Mouse (Mus musculus) adrenal gland, postnatal 36 days (tissue): ENCODE data around the gene Bdp1. TPM values are rescaled to one million over a fixed set of nuclear protein-coding genes. Genes with fewer than 3 reads are reported as not detected.
"Not testable (repeated sequence)": the region's sequence is repeated elsewhere in the genome, so short reads cannot be mapped to it uniquely, and the experiment has no call there.

Experiments
- DNase-seq, 2 experiments: peaks; one replicate each; pipeline ENCODE4 v3.0.0; 2021; ENCODE audit warnings: mixed read lengths in 1 of 2
- long read RNA-seq, 2 experiments: library from polyadenylated mRNA; stranded (forward); transcript quantifications; one replicate each; pipeline ENCODE4 v2.0.0; 2021; ENCODE audit warnings: borderline sequencing depth in 2 of 2
- total RNA-seq, 2 experiments: library from RNA; stranded (reverse); gene quantifications; 2 replicates each; pipeline ENCODE4 v1.2.3; 2021

The Bdp1 gene
- total RNA-seq: 10 to 100 TPM; 25.4 to 38.1 TPM
- long read RNA-seq, experiment 1, partial matches to known transcripts: 2 of 4 reads
- long read RNA-seq, experiment 1, other reads (novel, unspliced or antisense): 2 of 4 reads
- long read RNA-seq, experiment 2: 0 reads

GRCm38 (mm10) chr13:100103748-100104254, at the start of gene Bdp1:
Gene Bdp1, minus strand, starts transcription at chr13:100104070.
- peak; percentile 95 for DNase-seq

GRCm38 (mm10) chr13:100152659-100153058, 48.8 kb upstream of the Bdp1 start:
- no peak for DNase-seq

GRCm38 (mm10) chr13:100141646-100142314, 37.9 kb upstream of the Bdp1 start:
- DNase-seq: no peak

- no peak for DNase-seq
Measured at GRCm38 (mm10) chr13:100125258-100125643, 21.4 kb upstream of the Bdp1 start.

GRCm38 (mm10) chr13:100124423-100125257, 20.8 kb upstream of the Bdp1 start, which contains the start of gene Smn1:
Gene Smn1, plus strand, starts transcription at chr13:100124852.
- DNase-seq: peak; percentile 96

GRCm38 (mm10) chr13:100123970-100124369, 20.1 kb upstream of the Bdp1 start:
- no peak for DNase-seq

- no peak for DNase-seq
Measured at GRCm38 (mm10) chr13:100112218-100112972, 8.5 kb upstream of the Bdp1 start.

GRCm38 (mm10) chr13:100107652-100108472, 4.0 kb upstream of the Bdp1 start, which contains the start of gene Serf1:
Gene Serf1, plus strand, starts transcription at chr13:100108012.
- DNase-seq: peak; percentile 90 to 92

- DNase-seq: no peak
Measured at GRCm38 (mm10) chr13:100103052-100103658, 715 bp downstream of the Bdp1 start.

- DNase-seq: no peak
Measured at GRCm38 (mm10) chr13:100098808-100099207, 5.1 kb downstream of the Bdp1 start.

- no peak for DNase-seq
Measured at GRCm38 (mm10) chr13:100071473-100071872, 32.4 kb downstream of the Bdp1 start.

- no peak for DNase-seq
Measured at GRCm38 (mm10) chr13:100067821-100068220, 36.0 kb downstream of the Bdp1 start.

- no peak for DNase-seq
Measured at GRCm38 (mm10) chr13:100063936-100064335, 39.9 kb downstream of the Bdp1 start.

- DNase-seq: not testable (repeated sequence)
Measured at GRCm38 (mm10) chr13:100057738-100058137, 46.1 kb downstream of the Bdp1 start.

- DNase-seq: no peak
Measured at GRCm38 (mm10) chr13:100026013-100026412, 77.9 kb downstream of the Bdp1 start.

- DNase-seq: no peak
Measured at GRCm38 (mm10) chr13:100016891-100017290, 87.0 kb downstream of the Bdp1 start.

- no peak for DNase-seq
Measured at GRCm38 (mm10) chr13:100015937-100016336, 87.9 kb downstream of the Bdp1 start.

GRCm38 (mm10) chr13:100014906-100015895, 88.7 kb downstream of the Bdp1 start, which contains the start of gene Mccc2:
Gene Mccc2, minus strand, starts transcription at chr13:100015639.
- peak; percentile 88 to 89 for DNase-seq

- DNase-seq: peak in 1 of 2 experiments; percentile 14
Measured at GRCm38 (mm10) chr13:100005911-100006496, 97.9 kb downstream of the Bdp1 start.
